Mouse (Mus musculus) lung, adult 2 months (tissue): Measurements from ENCODE around the gene Tmpo.

Experiments
- CTCF ChIP-seq: fragments of 200-500 bp; IDR thresholded peaks from 2 replicates; pipeline ENCODE4 v1.5.1; 2011; ENCODE audit warnings: mild to moderate bottlenecking, low read length, control low read depth; ENCODE audit not compliant: insufficient read depth
- POLR2A ChIP-seq: fragments of 200-500 bp; IDR thresholded peaks from 2 replicates; pipeline ENCODE4 v1.6.1; 2011; ENCODE audit warnings: low read depth, mild to moderate bottlenecking, control low read depth, low read length, borderline replicate concordance; ENCODE audit errors: extremely low read depth

GRCm38 (mm10) chr10:91126618-91127355 is 54.3 kb downstream of the Tmpo start:
- TF ChIP-seq POLR2A, result no peak
- no peak for TF ChIP-seq CTCF
